Mouse (Mus musculus): ENCODE results near the gene Nudt16l1. TPM values are rescaled to one million over a fixed set of nuclear protein-coding genes. Genes with fewer than 3 reads are reported as not detected.

Gene Nudt16l1
- polyA plus RNA-seq, 1 experiment from 2014 or later: 102 TPM

GRCm38 (mm10) chr16:4901167-4901566, 37.4 kb upstream of the Nudt16l1 start:
- no peak overlapping the region for H3K9ac ChIP-seq (ENCODE audit: low read depth, low read length)
- no peaks in the 10 kb centered on the region for H3K9me3 ChIP-seq (replicated peaks; ENCODE audit: control insufficient read depth, low read length)
- no peak overlapping the region for H3K4me2 ChIP-seq
- 57% methylated on average over 7 of the region's 7 CpGs for WGBS (ENCODE audit: insufficient replicate concordance)
- H3K36me3 ChIP-seq (ENCODE audit: control insufficient read depth, insufficient read depth, low read length): no peaks in the 10 kb centered on the region
- H3K4me1 ChIP-seq (ENCODE audit: control insufficient read depth, insufficient read depth, low read length): peaks cover 15% of the 10 kb centered on the region
- no peaks in the 10 kb centered on the region for H3K27me3 ChIP-seq (ENCODE audit: control insufficient read depth, insufficient read depth, low read length)
- ATAC-seq (replicated peaks; ENCODE audit: insufficient number of reproducible peaks, low FRiP score, low TSS enrichment): no peak
- no peak overlapping the region for H3K27ac ChIP-seq (ENCODE audit: low read depth, low read length)
- H3K4me3 ChIP-seq (ENCODE audit: low read depth, low read length): no peak overlapping the region

GRCm38 (mm10) chr16:4902390-4902789, 36.2 kb upstream of the Nudt16l1 start:
- Histone ChIP-seq H3K36me3 (ENCODE audit: control insufficient read depth, insufficient read depth, low read length) (peaks cover 3% of the 10 kb centered on the region; the same call in 1 of the 2 replicates), H3K4me1 (ENCODE audit: control insufficient read depth, insufficient read depth, low read length) (peaks cover 2% of the 10 kb centered on the region; the same call in 1 of the 2 replicates), H3K27me3 (ENCODE audit: control insufficient read depth, insufficient read depth, low read length) (no peaks in the 10 kb centered on the region), H3K9me3 (replicated peaks; ENCODE audit: control insufficient read depth, low read length) (no peaks in the 10 kb centered on the region), H3K4me3 (ENCODE audit: low read depth, low read length) (no peak overlapping the region), H3K9ac (ENCODE audit: low read depth, low read length) (no peak overlapping the region), H3K27ac (ENCODE audit: low read depth, low read length) (no peak overlapping the region), H3K4me2 (no peak overlapping the region)
- ATAC-seq (replicated peaks; ENCODE audit: insufficient number of reproducible peaks, low FRiP score, low TSS enrichment): no peak
- WGBS (ENCODE audit: insufficient replicate concordance): 84% methylated on average over 2 of the region's 2 CpGs

- peaks cover 2% of the 10 kb centered on the region; the same call in 1 of the 2 replicates for H3K4me1 ChIP-seq (ENCODE audit: control insufficient read depth, insufficient read depth, low read length)
- peaks cover 3% of the 10 kb centered on the region; the same call in 1 of the 2 replicates for H3K36me3 ChIP-seq (ENCODE audit: control insufficient read depth, insufficient read depth, low read length)
- no peaks in the 10 kb centered on the region for H3K9me3 ChIP-seq (replicated peaks; ENCODE audit: control insufficient read depth, low read length)
- no peak overlapping the region for H3K4me2 ChIP-seq
- H3K9ac ChIP-seq (ENCODE audit: low read depth, low read length): no peak overlapping the region
- WGBS (ENCODE audit: insufficient replicate concordance): 76% methylated on average over 6 of the region's 6 CpGs
- H3K27me3 ChIP-seq (ENCODE audit: control insufficient read depth, insufficient read depth, low read length): no peaks in the 10 kb centered on the region
- H3K27ac ChIP-seq (ENCODE audit: low read depth, low read length): no peak overlapping the region; the same call in 1 of the 2 replicates
- no peak overlapping the region for H3K4me3 ChIP-seq (ENCODE audit: low read depth, low read length)
- no peak for ATAC-seq (replicated peaks; ENCODE audit: insufficient number of reproducible peaks, low FRiP score, low TSS enrichment)
These were observed 35.0 kb upstream of the Nudt16l1 start for GRCm38 (mm10) chr16:4903491-4904102.

GRCm38 (mm10) chr16:4904878-4905277, 33.7 kb upstream of the Nudt16l1 start:
- ATAC-seq (replicated peaks; ENCODE audit: insufficient number of reproducible peaks, low FRiP score, low TSS enrichment): no peak
- 81% methylated on average over 3 of the region's 3 CpGs for WGBS (ENCODE audit: insufficient replicate concordance)

GRCm38 (mm10) chr16:4905591-4905990, 33.0 kb upstream of the Nudt16l1 start:
- peaks cover 3% of the 10 kb centered on the region; the same call in 1 of the 2 replicates for H3K36me3 ChIP-seq (ENCODE audit: control insufficient read depth, insufficient read depth, low read length)
- no peak overlapping the region for H3K4me2 ChIP-seq
- no peak for ATAC-seq (replicated peaks; ENCODE audit: insufficient number of reproducible peaks, low FRiP score, low TSS enrichment)
- H3K27ac ChIP-seq (ENCODE audit: low read depth, low read length): no peak overlapping the region
- no peaks in the 10 kb centered on the region for H3K27me3 ChIP-seq (ENCODE audit: control insufficient read depth, insufficient read depth, low read length)
- H3K9ac ChIP-seq (ENCODE audit: low read depth, low read length): no peak overlapping the region
- H3K4me3 ChIP-seq (ENCODE audit: low read depth, low read length): no peak overlapping the region
- peaks cover 2% of the 10 kb centered on the region; the same call in 1 of the 2 replicates for H3K4me1 ChIP-seq (ENCODE audit: control insufficient read depth, insufficient read depth, low read length)
- H3K9me3 ChIP-seq (replicated peaks; ENCODE audit: control insufficient read depth, low read length): no peaks in the 10 kb centered on the region
- WGBS (ENCODE audit: insufficient replicate concordance): 21% methylated on average over 1 of the region's 1 CpGs

More at GRCm38 (mm10) chr16:4904878-4905277, 33.7 kb upstream of the Nudt16l1 start:
- Histone ChIP-seq H3K27ac (ENCODE audit: low read depth, low read length) (no peak overlapping the region), H3K9ac (ENCODE audit: low read depth, low read length) (no peak overlapping the region), H3K4me2 (no peak overlapping the region), H3K4me3 (ENCODE audit: low read depth, low read length) (no peak overlapping the region), H3K36me3 (ENCODE audit: control insufficient read depth, insufficient read depth, low read length) (peaks cover 3% of the 10 kb centered on the region; the same call in 1 of the 2 replicates), H3K27me3 (ENCODE audit: control insufficient read depth, insufficient read depth, low read length) (no peaks in the 10 kb centered on the region), H3K4me1 (ENCODE audit: control insufficient read depth, insufficient read depth, low read length) (peaks cover 2% of the 10 kb centered on the region; the same call in 1 of the 2 replicates), H3K9me3 (replicated peaks; ENCODE audit: control insufficient read depth, low read length) (no peaks in the 10 kb centered on the region)

- Histone ChIP-seq H3K4me3 (ENCODE audit: low read depth, low read length) (no peak overlapping the region), H3K4me2 (no peak overlapping the region), H3K9ac (ENCODE audit: low read depth, low read length) (no peak overlapping the region), H3K36me3 (ENCODE audit: control insufficient read depth, insufficient read depth, low read length) (peaks cover 3% of the 10 kb centered on the region; the same call in 1 of the 2 replicates), H3K9me3 (replicated peaks; ENCODE audit: control insufficient read depth, low read length) (no peaks in the 10 kb centered on the region), H3K27me3 (ENCODE audit: control insufficient read depth, insufficient read depth, low read length) (no peaks in the 10 kb centered on the region), H3K27ac (ENCODE audit: low read depth, low read length) (no peak overlapping the region), H3K4me1 (ENCODE audit: control insufficient read depth, insufficient read depth, low read length) (peaks cover 2% of the 10 kb centered on the region; the same call in 1 of the 2 replicates)
- no peak for ATAC-seq (replicated peaks; ENCODE audit: insufficient number of reproducible peaks, low FRiP score, low TSS enrichment)
These were observed 32.0 kb upstream of the Nudt16l1 start for GRCm38 (mm10) chr16:4906559-4906958.

GRCm38 (mm10) chr16:4907386-4907785, 31.2 kb upstream of the Nudt16l1 start:
- peaks cover 5% of the 10 kb centered on the region; the same call in 1 of the 2 replicates for H3K36me3 ChIP-seq (ENCODE audit: control insufficient read depth, insufficient read depth, low read length)
- no peak overlapping the region for H3K27ac ChIP-seq (ENCODE audit: low read depth, low read length)
- ATAC-seq (replicated peaks; ENCODE audit: insufficient number of reproducible peaks, low FRiP score, low TSS enrichment): no peak
- H3K27me3 ChIP-seq (ENCODE audit: control insufficient read depth, insufficient read depth, low read length): no peaks in the 10 kb centered on the region
- no peak overlapping the region for H3K4me2 ChIP-seq
- H3K4me3 ChIP-seq (ENCODE audit: low read depth, low read length): no peak overlapping the region
- H3K4me1 ChIP-seq (ENCODE audit: control insufficient read depth, insufficient read depth, low read length): peaks cover 2% of the 10 kb centered on the region; the same call in 1 of the 2 replicates
- H3K9ac ChIP-seq (ENCODE audit: low read depth, low read length): no peak overlapping the region
- H3K9me3 ChIP-seq (replicated peaks; ENCODE audit: control insufficient read depth, low read length): no peaks in the 10 kb centered on the region
- WGBS (ENCODE audit: insufficient replicate concordance): 61% methylated on average over 2 of the region's 2 CpGs

- no peak overlapping the region for H3K9ac ChIP-seq (ENCODE audit: low read depth, low read length)
- 55% methylated on average over 4 of the region's 5 CpGs for WGBS (ENCODE audit: insufficient replicate concordance)
- H3K27ac ChIP-seq (ENCODE audit: low read depth, low read length): no peak overlapping the region
- no peaks in the 10 kb centered on the region for H3K9me3 ChIP-seq (replicated peaks; ENCODE audit: control insufficient read depth, low read length)
- ATAC-seq (replicated peaks; ENCODE audit: insufficient number of reproducible peaks, low FRiP score, low TSS enrichment): no peak
- no peak overlapping the region for H3K4me2 ChIP-seq
- peaks cover 5% of the 10 kb centered on the region; the same call in 1 of the 2 replicates for H3K36me3 ChIP-seq (ENCODE audit: control insufficient read depth, insufficient read depth, low read length)
- H3K4me1 ChIP-seq (ENCODE audit: control insufficient read depth, insufficient read depth, low read length): peaks cover 2% of the 10 kb centered on the region; the same call in 1 of the 2 replicates
- H3K27me3 ChIP-seq (ENCODE audit: control insufficient read depth, insufficient read depth, low read length): no peaks in the 10 kb centered on the region
- H3K4me3 ChIP-seq (ENCODE audit: low read depth, low read length): no peak overlapping the region
These were observed 30.6 kb upstream of the Nudt16l1 start for GRCm38 (mm10) chr16:4907972-4908371.

- ATAC-seq (replicated peaks; ENCODE audit: insufficient number of reproducible peaks, low FRiP score, low TSS enrichment): no peak
- 99% methylated on average over 2 of the region's 2 CpGs for WGBS (ENCODE audit: insufficient replicate concordance)
These were observed 28.8 kb upstream of the Nudt16l1 start for GRCm38 (mm10) chr16:4909745-4910144.

More at GRCm38 (mm10) chr16:4909745-4910144, 28.8 kb upstream of the Nudt16l1 start:
- Histone ChIP-seq H3K4me3 (ENCODE audit: low read depth, low read length) (no peak overlapping the region), H3K36me3 (ENCODE audit: control insufficient read depth, insufficient read depth, low read length) (peaks cover 13% of the 10 kb centered on the region), H3K4me1 (ENCODE audit: control insufficient read depth, insufficient read depth, low read length) (peaks cover 8% of the 10 kb centered on the region), H3K9ac (ENCODE audit: low read depth, low read length) (no peak overlapping the region), H3K27me3 (ENCODE audit: control insufficient read depth, insufficient read depth, low read length) (no peaks in the 10 kb centered on the region), H3K9me3 (replicated peaks; ENCODE audit: control insufficient read depth, low read length) (no peaks in the 10 kb centered on the region), H3K27ac (ENCODE audit: low read depth, low read length) (no peak overlapping the region), H3K4me2 (no peak overlapping the region)
